Mouse (Mus musculus) heart, adult 2 months (tissue): Measurements from ENCODE around the gene Ndfip2.

Source experiments
- CTCF ChIP-seq: fragments of 200-600 bp; IDR thresholded peaks from 2 replicates; pipeline ENCODE4 v1.8.1; 2022; ENCODE audit warnings: antibody characterized with exemption, mild to moderate bottlenecking, moderate library complexity
- EP300 ChIP-seq: fragments of 200-500 bp; IDR thresholded peaks from 2 replicates; pipeline ENCODE4 v1.6.1; 2011; ENCODE audit warnings: low read depth, low read length, control low read depth; ENCODE audit not compliant: insufficient read depth
- POLR2A ChIP-seq: fragments of 200-500 bp; IDR thresholded peaks from 2 replicates; pipeline ENCODE4 v1.6.1; 2011; ENCODE audit warnings: mild to moderate bottlenecking, low read depth, low read length, control low read depth; ENCODE audit not compliant: insufficient read depth

- no peak for TF ChIP-seq POLR2A
- no peak for TF ChIP-seq CTCF
- TF ChIP-seq EP300: no peak
These were observed 42.2 kb downstream of the Ndfip2 start for GRCm38 (mm10) chr14:105300551-105300950.
